Mouse (Mus musculus) heart, adult 9 months (tissue): ENCODE results near the gene Tmem87b.

Source experiments
- DNase-seq, 2 experiments: peaks; one replicate each; pipeline ENCODE4 v3.0.0; 2022; ENCODE audit warnings: low spot score in 2 of 2

The Tmem87b gene

GRCm38 (mm10) chr2:128887866-128888550 lies 70.1 kb downstream of the Tmem87b start:
- no peak for DNase-seq

- DNase-seq: no peak
Observed at GRCm38 (mm10) chr2:128890661-128891335, 72.9 kb downstream of the Tmem87b start.

GRCm38 (mm10) chr2:128892180-128892721 lies 74.3 kb downstream of the Tmem87b start:
- DNase-seq: no peak

DNA sequence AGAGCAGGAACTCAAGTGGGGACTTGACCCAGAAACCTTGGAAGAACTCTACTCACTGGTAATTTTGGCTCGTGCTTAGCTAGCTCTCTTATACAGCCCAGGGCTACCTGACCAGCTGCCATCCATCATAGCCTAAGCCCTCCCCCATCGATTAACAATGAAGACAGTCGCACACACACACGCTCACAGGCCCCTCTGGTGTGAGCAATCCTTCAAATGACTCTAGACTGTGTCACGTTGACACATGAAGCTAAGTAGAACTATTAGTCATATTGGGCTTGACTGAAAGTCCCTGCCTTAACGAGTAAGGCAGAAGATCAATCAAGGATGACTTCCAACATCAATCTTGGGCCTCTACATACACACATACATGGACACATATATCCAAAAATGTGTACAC lies 84.9 kb downstream of the Tmem87b start:
- DNase-seq: no peak

- DNase-seq: no peak
Observed at GRCm38 (mm10) chr2:128903661-128904060, 85.7 kb downstream of the Tmem87b start.
